In the genomic region with DNA sequence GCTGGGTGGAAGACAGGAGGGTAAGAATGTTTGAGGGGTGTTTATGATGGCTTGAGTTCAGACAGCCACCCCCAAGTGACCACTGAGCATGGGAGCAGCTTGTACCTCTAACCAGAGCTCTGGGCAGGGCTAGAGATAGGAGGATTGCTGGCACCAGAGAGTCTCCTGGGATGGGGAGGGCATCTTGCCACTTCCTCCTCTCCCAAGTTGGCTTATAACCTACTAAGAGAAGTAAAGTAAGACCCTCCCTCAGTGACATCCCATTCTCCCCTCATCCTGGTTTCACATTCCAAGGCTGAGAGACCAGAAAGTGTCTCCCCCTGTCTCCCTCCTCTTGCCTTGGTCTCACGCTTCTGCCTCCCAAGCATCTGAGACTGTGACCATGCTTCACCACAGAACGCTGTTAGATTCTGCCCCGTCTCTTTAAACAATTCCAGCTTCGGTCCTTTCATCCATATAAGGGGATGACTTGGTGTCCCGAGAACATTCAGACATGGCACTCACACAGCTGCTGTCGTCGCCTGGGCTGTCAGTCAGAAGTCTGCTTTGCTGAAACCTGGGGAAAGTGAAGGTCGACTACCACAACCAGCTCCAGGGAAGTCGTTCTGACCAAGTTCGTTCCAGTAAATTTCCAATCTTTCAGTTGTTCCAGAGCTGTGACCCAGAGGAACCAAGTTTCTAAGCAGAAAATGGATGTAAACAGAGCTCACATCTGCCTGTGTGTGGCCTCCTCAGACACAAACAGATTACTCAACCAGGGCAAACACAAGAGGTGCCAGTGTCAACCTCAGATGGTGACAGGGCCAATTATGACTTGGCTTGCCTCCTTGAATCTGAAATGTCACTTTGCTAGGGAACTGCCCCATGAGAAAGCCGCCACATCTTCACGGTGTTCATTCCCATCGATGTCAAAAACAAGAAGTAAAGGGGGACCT, we compare ENCODE assay signal across 21 mouse cellular contexts.
DNase-seq lines count a peak whose midpoint lies in the region; ATAC-seq and TF ChIP-seq lines count a peak whose summit lies in the region.
"Had no signal": no experiment of that assay in that cellular context is flagged by ENCODE, and none has a peak within 500 bp of the region (broad histone marks: within the 10 kb centered on the region; RNA-seq: fewer than 3 reads in every experiment).

No protein-coding gene starts in this region.

- WGBS in heart, embryonic 10.5 days: 65% methylated on average over 13 of the region's 13 CpGs
- 46% methylated on average over 13 of the region's 13 CpGs for WGBS in lung, embryonic 16.5 days
- 63% methylated on average over 13 of the region's 13 CpGs for WGBS in small intestine, adult 2 months
- WGBS in neural tube, embryonic 15.5 days: 89% methylated on average over 13 of the region's 13 CpGs

- no peaks in the 10 kb centered on the region for H3K36me3 ChIP-seq in heart, embryonic 10.5 days
- H3K36me3 ChIP-seq in lung, embryonic 16.5 days (ENCODE audit: control insufficient read depth, insufficient read depth, low read length): no peaks in the 10 kb centered on the region
- no peaks in the 10 kb centered on the region for H3K36me3 ChIP-seq in small intestine, adult 2 months (ENCODE audit: control insufficient read depth, insufficient read depth, low read length)
- no peaks in the 10 kb centered on the region for H3K36me3 ChIP-seq in neural tube, embryonic 15.5 days
- H3K36me3 ChIP-seq: forebrain, embryonic 12.5 days; heart, embryonic 13.5 days; hindbrain, embryonic 10.5 days had no signal

- H3K4me3 ChIP-seq in heart, embryonic 10.5 days: no peak overlapping the region
- H3K4me3 ChIP-seq in lung, embryonic 16.5 days (ENCODE audit: low read length): no peak overlapping the region
- H3K4me3 ChIP-seq in small intestine, adult 2 months (ENCODE audit: low read depth, low read length): no peak overlapping the region
- no peak overlapping the region for H3K4me3 ChIP-seq in neural tube, embryonic 15.5 days (replicated peaks)
- H3K4me3 ChIP-seq: forebrain, embryonic 12.5 days; heart, embryonic 13.5 days; hindbrain, embryonic 10.5 days; left cerebral cortex, adult 2 months had no signal

- peaks cover 6% of the 10 kb centered on the region; the same call in 1 of the 2 replicates for H3K4me1 ChIP-seq in heart, embryonic 10.5 days
- H3K4me1 ChIP-seq in lung, embryonic 16.5 days (replicated peaks; ENCODE audit: control insufficient read depth, insufficient read depth, low read length): peaks cover 4% of the 10 kb centered on the region; the same call in 1 of the 2 replicates
- H3K4me1 ChIP-seq in small intestine, adult 2 months (ENCODE audit: control insufficient read depth, insufficient read depth, insufficient read length, low read length): no peaks in the 10 kb centered on the region
- H3K4me1 ChIP-seq in neural tube, embryonic 15.5 days: no peaks in the 10 kb centered on the region
- H3K4me1 ChIP-seq: forebrain, embryonic 12.5 days; hindbrain, embryonic 10.5 days had no signal

- no peak overlapping the region for H3K9ac ChIP-seq in lung, embryonic 16.5 days (ENCODE audit: low read length)
- H3K9ac ChIP-seq in neural tube, embryonic 15.5 days (replicated peaks): no peak overlapping the region
- H3K9ac ChIP-seq: forebrain, embryonic 12.5 days; heart, embryonic 13.5 days had no signal

- DNase-seq in adrenal gland, adult 2 months: peak; percentile 23
- no peak for DNase-seq in adrenal gland, adult 18-20 months (ENCODE audit: low spot score in 2 of 2)
- DNase-seq in heart, adult 8-10 months (ENCODE audit: low spot score): peak; percentile 2
- DNase-seq in heart, embryonic 10.5 days (ENCODE audit: low spot score): no peak
- no peak for DNase-seq in neural tube, embryonic 10.5 days (ENCODE audit: extremely low spot score, low spot score)
- DNase-seq: adrenal gland, postnatal 14 days; cerebellum, adult 11 months; kidney, adult 8-10 months; kidney, postnatal 14 days; left cerebral cortex, postnatal 4 days; liver; right cerebral cortex, adult 18-20 months; thymus, adult 2 months had no signal

- TF ChIP-seq POLR2A in small intestine, adult 2 months (IDR thresholded peaks at IDR 0.05; ENCODE audit: low read depth, low read length): no peak

- no peak for TF ChIP-seq CTCF in small intestine, adult 2 months (IDR thresholded peaks at IDR 0.05; ENCODE audit: extremely low read depth, insufficient read length, insufficient replicate concordance, low read depth, low read length)

- no peaks in the 10 kb centered on the region for H3K27me3 ChIP-seq in heart, embryonic 10.5 days (ENCODE audit: insufficient read depth, poor library complexity, severe bottlenecking)
- H3K27me3 ChIP-seq in lung, embryonic 16.5 days (ENCODE audit: control insufficient read depth, insufficient read depth, low read depth, low read length): no peaks in the 10 kb centered on the region
- no peaks in the 10 kb centered on the region for H3K27me3 ChIP-seq in small intestine, adult 2 months (ENCODE audit: control insufficient read depth, insufficient read depth, low read length)
- no peaks in the 10 kb centered on the region for H3K27me3 ChIP-seq in neural tube, embryonic 15.5 days (replicated peaks)
- H3K27me3 ChIP-seq: forebrain, embryonic 12.5 days; heart, embryonic 13.5 days had no signal

- ATAC-seq in lung, embryonic 16.5 days (ENCODE audit: low read depth): peak; percentile 67
- ATAC-seq in neural tube, embryonic 15.5 days (ENCODE audit: low FRiP score): no peak
- ATAC-seq: midbrain, embryonic 16.5 days had no signal

- no peak overlapping the region for H3K27ac ChIP-seq in heart, embryonic 10.5 days
- peak overlapping the region; percentile 77 for H3K27ac ChIP-seq in lung, embryonic 16.5 days (ENCODE audit: low read length)
- H3K27ac ChIP-seq in small intestine, adult 2 months (ENCODE audit: insufficient read depth, low read depth, low read length): 0 out of 2 replicates have a peak overlapping the region, but pooled peaks have one; percentile 12
- H3K27ac ChIP-seq in neural tube, embryonic 15.5 days (replicated peaks): no peak overlapping the region
- H3K27ac ChIP-seq: forebrain, embryonic 12.5 days; heart, embryonic 13.5 days; hindbrain, embryonic 10.5 days; left cerebral cortex, adult 2 months had no signal

- no peak overlapping the region for H3K4me2 ChIP-seq in lung, embryonic 16.5 days (ENCODE audit: low read depth, low read length)
- no peak overlapping the region for H3K4me2 ChIP-seq in neural tube, embryonic 15.5 days
- H3K4me2 ChIP-seq: forebrain, embryonic 12.5 days; heart, embryonic 13.5 days had no signal

- no peaks in the 10 kb centered on the region for H3K9me3 ChIP-seq in heart, embryonic 10.5 days
- no peaks in the 10 kb centered on the region for H3K9me3 ChIP-seq in lung, embryonic 16.5 days (ENCODE audit: control insufficient read depth, low read length)
- no peaks in the 10 kb centered on the region for H3K9me3 ChIP-seq in neural tube, embryonic 15.5 days (replicated peaks)
- H3K9me3 ChIP-seq: forebrain, embryonic 12.5 days; heart, embryonic 13.5 days; hindbrain, embryonic 10.5 days had no signal

Comparison
In these comparisons a context has a peak if more than half of its experiments do, and no peak if none do; other contexts are left out.
1. DNase-seq: peak in adrenal gland, adult 2 months (single experiment) and heart, adult 8-10 months (single experiment); none in adrenal gland, adult 18-20 months (0 of 2), heart, embryonic 10.5 days (single experiment) and neural tube, embryonic 10.5 days (single experiment).
2. H3K27ac ChIP-seq: peak in lung, embryonic 16.5 days (single experiment) and small intestine, adult 2 months (single experiment); none in heart, embryonic 10.5 days (single experiment) and neural tube, embryonic 15.5 days (single experiment).